Mouse (Mus musculus) limb, embryonic 14.5 days (tissue): ENCODE results near the gene Macrod1. TPM values are rescaled to one million over a fixed set of nuclear protein-coding genes. Genes with fewer than 3 reads are reported as not detected.

ENCODE experiments used
- ATAC-seq: fragments of 200-750 bp; cut with Nextera tagmentation; 2 replicates; pipeline ENCODE4 v1.8.0; 2017; ENCODE audit warnings: low read depth, moderate number of reproducible peaks, moderate TSS enrichment; ENCODE audit not compliant: low FRiP score
- DNase-seq: peaks from one replicate; pipeline ENCODE4 v3.0.0-alpha.2; 2015; ENCODE audit warnings: low spot score
- H3K27ac ChIP-seq: fragments of 300-500 bp; sonication (generic); replicated peaks from 2 replicates; pipeline ENCODE4 v1.5.1; 2014; ENCODE audit warnings: low read depth, mild to moderate bottlenecking, low read length, moderate library complexity, mixed read lengths
- H3K27me3 ChIP-seq: fragments of 300-500 bp; sonication (generic); 2 replicates; pipeline ENCODE4 v1.6.1; 2014; ENCODE audit warnings: low read length, mixed read lengths; ENCODE audit not compliant: control insufficient read depth, insufficient read depth
- H3K36me3 ChIP-seq: fragments of 300-500 bp; sonication (generic); 2 replicates; pipeline ENCODE4 v1.6.1; 2014; ENCODE audit warnings: mild to moderate bottlenecking, low read length, moderate library complexity, mixed read lengths; ENCODE audit not compliant: control insufficient read depth, insufficient read depth
- H3K4me1 ChIP-seq: fragments of 300-500 bp; sonication (generic); 2 replicates; pipeline ENCODE4 v1.6.1; 2014; ENCODE audit warnings: antibody characterized with exemption, low read length, mixed read lengths; ENCODE audit not compliant: control insufficient read depth, insufficient read depth
- H3K4me2 ChIP-seq: fragments of 300-500 bp; sonication (generic); replicated peaks from 2 replicates; pipeline ENCODE4 v1.6.1; 2014; ENCODE audit warnings: low read depth, mild to moderate bottlenecking, low read length, moderate library complexity; ENCODE audit not compliant: severe bottlenecking
- H3K4me3 ChIP-seq: fragments of 300-500 bp; sonication (generic); replicated peaks from 2 replicates; pipeline ENCODE4 v1.5.1; 2014; ENCODE audit warnings: low read length
- H3K9ac ChIP-seq: fragments of 300-500 bp; sonication (generic); 2 replicates; pipeline ENCODE4 v1.6.1; 2014; ENCODE audit warnings: mild to moderate bottlenecking, low read depth, low read length, moderate library complexity; ENCODE audit not compliant: severe bottlenecking
- H3K9me3 ChIP-seq: fragments of 300-500 bp; sonication (generic); 2 replicates; pipeline ENCODE4 v1.6.1; 2016; ENCODE audit warnings: low read length; ENCODE audit not compliant: control insufficient read depth
- POLR2A ChIP-seq: fragments of 200-500 bp; IDR thresholded peaks from 2 replicates; pipeline ENCODE4 v1.8.0; 2012; ENCODE audit warnings: inconsistent platforms, mild to moderate bottlenecking, moderate library complexity, borderline replicate concordance; ENCODE audit not compliant: insufficient read depth, insufficient read length; ENCODE audit errors: extremely low read depth
- WGBS: fragments of 180-500 bp; shearing (Covaris S2); extraction: QIAGEN DNeasy Blood & Tissue Kit; methylation state at CpG from one replicate; pipeline ENCODE4 v1.1.7; 2014; 5-methylcytosine and 5-hydroxymethylcytosine counted together
- polyA plus RNA-seq, 2 experiments: library from polyadenylated mRNA; depleted of rRNA in 1 of 2; stranded (reverse) in 1 of 2; unstranded in 1 of 2; fragments of >200 nt; fragmentation: Nextera tagmentation in 1 of 2; extraction: Ambion mirVana in 1 of 2; gene quantifications; 2 replicates each; pipeline versions ENCODE4 v1.2.1 to v1.2.3; 2012 to 2014

The Macrod1 gene
- polyA plus RNA-seq, 2 experiments, result 19.7 to 24.6 TPM

DNA sequence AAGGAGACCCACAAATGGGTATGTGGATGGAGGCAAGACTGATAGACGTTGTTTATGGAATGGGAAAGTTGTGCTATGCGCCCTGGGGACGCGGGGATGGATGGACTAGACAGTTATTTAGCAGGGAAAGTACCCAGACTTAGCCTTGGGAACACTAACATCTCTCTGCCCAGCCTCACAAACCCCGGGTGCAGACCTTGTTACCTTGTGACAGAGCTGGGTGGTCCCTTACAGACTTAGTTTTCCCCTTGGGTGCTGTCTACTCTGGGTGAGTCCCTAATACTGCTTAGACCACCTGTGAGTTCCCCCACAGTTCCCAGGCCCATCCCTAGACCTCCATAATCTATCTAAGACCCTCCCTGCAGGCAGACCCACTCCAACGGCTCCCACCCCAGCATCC is 110.2 kb downstream of the Macrod1 start:
- TF ChIP-seq POLR2A, result no peak
- ATAC-seq (no peak), DNase-seq (no peak)
- Histone ChIP-seq H3K9ac (no peak overlapping the region), H3K4me2 (no peak overlapping the region), H3K4me3 (peak overlapping the region; percentile 73; the same call in 1 of the 2 replicates), H3K27me3 (peaks cover 20% of the 10 kb centered on the region), H3K36me3 (no peaks in the 10 kb centered on the region), H3K27ac (no peak overlapping the region), H3K9me3 (no peaks in the 10 kb centered on the region), H3K4me1 (peaks cover 26% of the 10 kb centered on the region)
- 12% methylated on average over 6 of the region's 6 CpGs for whole genome bisulfite sequencing

DNA sequence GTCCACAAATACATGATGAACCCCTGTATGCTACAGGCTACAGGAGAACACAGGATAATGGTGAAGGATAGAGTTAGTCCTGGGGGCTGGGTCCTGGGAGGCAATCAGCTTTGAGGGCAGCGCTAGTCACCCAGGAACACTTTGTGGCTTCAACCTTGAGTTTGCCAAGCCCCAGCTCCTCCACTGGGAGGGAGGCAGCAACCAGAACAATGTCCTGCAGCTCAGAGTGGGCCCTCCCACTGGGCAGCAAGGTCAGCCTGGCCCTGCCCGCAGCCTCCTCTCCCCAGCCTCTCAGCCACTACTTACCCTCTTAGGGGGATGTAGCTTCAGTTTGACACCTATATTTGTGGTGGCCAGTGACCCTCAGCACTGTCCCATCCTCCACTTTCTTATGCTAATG is 111.8 kb downstream of the Macrod1 start:
- Histone ChIP-seq H3K4me3 (no peak overlapping the region), H3K27me3 (peaks cover 20% of the 10 kb centered on the region), H3K36me3 (no peaks in the 10 kb centered on the region), H3K4me1 (peaks cover 34% of the 10 kb centered on the region), H3K9me3 (no peaks in the 10 kb centered on the region), H3K9ac (no peak overlapping the region), H3K27ac (no peak overlapping the region), H3K4me2 (no peak overlapping the region)
- WGBS, result 40% methylated on average over 2 of the region's 2 CpGs
- no peak for ATAC-seq
- DNase-seq, result no peak
- no peak for TF ChIP-seq POLR2A

DNA sequence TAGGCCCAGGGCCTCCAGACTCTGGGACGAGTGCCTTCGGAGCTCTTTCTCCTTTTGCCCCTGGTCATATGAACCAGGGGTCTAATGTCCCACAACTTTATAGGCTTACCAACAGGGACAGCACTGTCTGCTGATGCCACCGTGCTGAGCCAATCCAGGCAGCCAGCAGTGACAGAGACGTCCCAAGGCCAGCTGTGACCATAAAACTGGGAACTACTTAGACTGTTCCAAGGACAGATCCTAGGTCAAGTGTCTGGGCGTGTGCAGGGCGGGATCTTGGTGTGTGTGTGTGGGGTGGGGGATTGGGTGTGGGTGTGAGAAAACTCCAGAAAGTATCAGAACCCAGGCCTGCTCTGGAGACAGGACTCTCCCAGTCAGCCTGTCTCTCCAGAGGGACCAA is 114.3 kb downstream of the Macrod1 start:
- Histone ChIP-seq H3K9me3 (no peaks in the 10 kb centered on the region), H3K4me3 (no peak overlapping the region), H3K4me1 (peaks cover 20% of the 10 kb centered on the region), H3K36me3 (no peaks in the 10 kb centered on the region), H3K4me2 (no peak overlapping the region), H3K27ac (no peak overlapping the region), H3K27me3 (peaks cover 20% of the 10 kb centered on the region), H3K9ac (no peak overlapping the region)
- no peak for TF ChIP-seq POLR2A
- 58% methylated on average over 6 of the region's 6 CpGs for WGBS
- DNase-seq (no peak), ATAC-seq (no peak)

DNA sequence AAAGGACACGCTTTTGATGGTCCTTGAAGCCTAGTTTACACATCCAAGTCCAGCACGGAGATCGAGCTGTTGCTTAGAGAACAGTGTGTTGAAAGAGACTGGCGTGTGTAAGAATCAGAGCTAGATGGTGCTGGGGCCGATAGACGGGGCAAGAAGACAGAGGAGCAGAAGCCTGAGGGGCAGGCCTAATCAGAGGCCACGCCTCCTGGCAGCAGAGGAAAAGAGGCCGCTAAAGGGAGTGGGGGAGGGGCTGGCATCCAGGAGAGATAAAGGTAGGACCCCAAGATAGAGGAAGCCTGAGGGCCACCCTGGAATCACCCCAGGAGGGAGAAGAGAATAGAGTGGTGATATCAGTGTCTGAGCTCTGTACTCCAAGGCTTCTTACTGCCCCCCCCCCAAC is 114.8 kb downstream of the Macrod1 start:
- DNase-seq, result no peak
- Histone ChIP-seq H3K4me1 (peaks cover 26% of the 10 kb centered on the region), H3K9ac (no peak overlapping the region), H3K36me3 (no peaks in the 10 kb centered on the region), H3K4me3 (no peak overlapping the region), H3K9me3 (no peaks in the 10 kb centered on the region), H3K4me2 (no peak overlapping the region), H3K27ac (no peak overlapping the region), H3K27me3 (peaks cover 16% of the 10 kb centered on the region)
- no peak for ATAC-seq
- no peak for TF ChIP-seq POLR2A
- WGBS, result 17% methylated on average over 8 of the region's 8 CpGs

DNA sequence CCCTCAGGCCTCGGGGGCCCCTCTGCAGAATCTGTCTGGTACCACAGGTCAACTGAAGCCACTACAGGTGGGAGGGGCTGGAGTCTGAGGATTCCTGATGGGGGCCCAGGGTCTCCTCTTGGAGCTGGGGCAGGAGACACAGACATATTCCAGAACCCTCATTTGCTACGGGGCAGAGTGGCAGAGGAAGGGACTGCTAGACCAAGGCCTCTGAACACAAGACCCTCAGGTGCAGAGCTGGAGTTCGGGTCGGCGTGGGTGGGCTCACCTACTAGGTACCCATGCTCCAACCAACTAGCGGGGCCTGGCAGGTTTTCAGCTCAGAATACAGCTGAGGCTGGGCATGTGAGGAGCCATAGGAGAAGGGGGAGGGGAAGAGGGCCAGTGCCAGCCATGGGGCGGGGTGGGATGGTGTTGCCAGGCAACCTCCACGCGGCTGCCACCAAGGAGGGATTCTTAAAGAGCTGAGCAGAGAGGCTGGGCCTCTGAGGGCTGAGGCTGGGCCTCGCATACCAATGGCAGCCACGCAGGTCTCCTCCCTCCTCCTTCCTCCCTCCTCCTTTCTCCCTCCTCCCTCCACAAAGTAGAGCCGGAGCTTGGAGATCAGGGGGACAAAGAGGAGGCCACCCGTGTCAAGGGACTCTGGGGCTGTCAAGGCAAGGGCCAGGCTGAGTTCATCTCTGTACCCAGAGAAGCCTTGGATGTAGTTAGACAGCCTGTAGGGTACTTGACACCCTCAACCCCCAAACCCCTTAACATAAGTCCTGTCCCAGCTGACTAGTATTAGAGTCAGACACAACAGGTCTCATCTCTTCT is 115.6 kb downstream of the Macrod1 start:
- H3K9me3 ChIP-seq, result no peaks in the 10 kb centered on the region
- ATAC-seq, result peak; percentile 84
- 13% methylated on average over 12 of the region's 13 CpGs for WGBS
- H3K36me3 ChIP-seq, result no peaks in the 10 kb centered on the region
- H3K27ac ChIP-seq, result no peak overlapping the region; the same call in 1 of the 2 replicates
- peaks cover 27% of the 10 kb centered on the region for H3K4me1 ChIP-seq
- H3K27me3 ChIP-seq, result peaks cover 9% of the 10 kb centered on the region; the same call in 1 of the 2 replicates
- TF ChIP-seq POLR2A, result no peak
- 0 out of 2 replicates have a peak overlapping the region, but pooled peaks have one; percentile 3 for H3K4me2 ChIP-seq
- DNase-seq, result peak; percentile 79
- H3K9ac ChIP-seq, result no peak overlapping the region
- H3K4me3 ChIP-seq, result no peak overlapping the region
